Mouse (Mus musculus) left cerebral cortex, postnatal 4 days (tissue): ENCODE results near the gene Tbck. TPM values are rescaled to one million over a fixed set of nuclear protein-coding genes. Genes with fewer than 3 reads are reported as not detected.

Source experiments
- DNase-seq: peaks from one replicate; pipeline ENCODE4 v3.0.0-alpha.2; 2022
- intact Hi-C: fragments of 180-260 bp; cut with DNase I; formaldehyde crosslinking; loops from one replicate; pipeline ENCODE4 v1.15.1; 2025
- total RNA-seq, 2 experiments: library from RNA; stranded (reverse); gene quantifications; 2 replicates each; pipeline ENCODE4 v1.2.3; 2021

Gene Tbck
- total RNA-seq, 2 experiments from 2014 or later, result 39.6 to 41.2 TPM

GRCm38 (mm10) chr3:132815497-132816326, 131.8 kb downstream of the Tbck start:
- intact Hi-C loops, result no loop called here
- no peak for DNase-seq

- DNase-seq, result no peak
- intact Hi-C loops, result no loop called here
These were observed 135.5 kb downstream of the Tbck start for GRCm38 (mm10) chr3:132819408-132819807.

- intact Hi-C loops, result no loop called here
- DNase-seq, result no peak
These were observed 147.4 kb downstream of the Tbck start for GRCm38 (mm10) chr3:132831179-132831873.

- intact Hi-C loops, result no loop called here
- no peak for DNase-seq
These were observed 151.3 kb downstream of the Tbck start for GRCm38 (mm10) chr3:132835118-132835794.

- no peak for DNase-seq
- intact Hi-C loops, result no loop called here
These were observed 153.2 kb downstream of the Tbck start for GRCm38 (mm10) chr3:132837134-132837533.

- intact Hi-C loops, result no loop called here
- DNase-seq, result no peak
These were observed 154.9 kb downstream of the Tbck start for GRCm38 (mm10) chr3:132838656-132839417.

GRCm38 (mm10) chr3:132839516-132839915, 155.6 kb downstream of the Tbck start:
- intact Hi-C loops, result no loop called here
- DNase-seq, result no peak

- intact Hi-C loops, result no loop called here
- no peak for DNase-seq
These were observed 158.7 kb downstream of the Tbck start for GRCm38 (mm10) chr3:132842676-132843075.

GRCm38 (mm10) chr3:132849669-132850068, 165.7 kb downstream of the Tbck start:
- no peak for DNase-seq
- intact Hi-C loops, result no loop called here

GRCm38 (mm10) chr3:132850431-132850830, 166.5 kb downstream of the Tbck start:
- intact Hi-C loops, result no loop called here
- DNase-seq, result no peak

GRCm38 (mm10) chr3:132851417-132851816, 167.5 kb downstream of the Tbck start:
- DNase-seq, result no peak
- intact Hi-C loops, result no loop called here

- intact Hi-C loops, result no loop called here
- peak; percentile 33 for DNase-seq
These were observed 168.1 kb downstream of the Tbck start for GRCm38 (mm10) chr3:132851841-132852728.

- no peak for DNase-seq
- intact Hi-C loops, result no loop called here
These were observed 170.3 kb downstream of the Tbck start for GRCm38 (mm10) chr3:132854271-132854670.

- intact Hi-C loops, result no loop called here
- DNase-seq, result no peak
These were observed 171.7 kb downstream of the Tbck start for GRCm38 (mm10) chr3:132855458-132856212.

- no peak for DNase-seq
- intact Hi-C loops, result no loop called here
These were observed 172.7 kb downstream of the Tbck start for GRCm38 (mm10) chr3:132856651-132857050.

- no peak for DNase-seq
- intact Hi-C loops, result no loop called here
These were observed 174.9 kb downstream of the Tbck start for GRCm38 (mm10) chr3:132858849-132859248.

GRCm38 (mm10) chr3:132859573-132859972, 175.6 kb downstream of the Tbck start:
- no peak for DNase-seq
- intact Hi-C loops, result no loop called here

- intact Hi-C loops, result no loop called here
- DNase-seq, result no peak
These were observed 176.9 kb downstream of the Tbck start for GRCm38 (mm10) chr3:132860796-132861195.

- no peak for DNase-seq
- intact Hi-C loops, result no loop called here
These were observed 179.9 kb downstream of the Tbck start for GRCm38 (mm10) chr3:132863843-132864242.
